Mouse (Mus musculus) left cerebral cortex, adult 2 months (tissue): ENCODE data around the gene Rnf41. TPM values are rescaled to one million over a fixed set of nuclear protein-coding genes. Genes with fewer than 3 reads are reported as not detected.
A peak's percentile ranks its signal among the peaks of the same experiment; 100 is the strongest.

Experiments
- DNase-seq, 2 experiments: peaks; one replicate each; pipeline ENCODE4 v3.0.0; 2021 to 2022; ENCODE audit warnings: low spot score in 2 of 2, mixed read lengths in 1 of 2; ENCODE audit errors: extremely low spot score in 1 of 2
- H3K27ac ChIP-seq: fragments of 200-600 bp; 2 replicates; pipeline ENCODE4 v1.8.1; 2022
- H3K4me3 ChIP-seq: fragments of 200-600 bp; 2 replicates; pipeline ENCODE4 v1.8.1; 2022
- CTCF ChIP-seq: fragments of 200-600 bp; IDR thresholded peaks from 2 replicates; pipeline ENCODE4 v1.8.1; 2022; ENCODE audit warnings: antibody characterized with exemption, mild to moderate bottlenecking, moderate library complexity
- intact Hi-C: fragments of 180-260 bp; cut with DNase I; formaldehyde crosslinking; loops from one replicate; pipeline ENCODE4 v1.15.1; 2025
- total RNA-seq, 2 experiments: library from RNA; stranded (reverse); gene quantifications; 2 replicates each; pipeline ENCODE4 v1.2.3; 2021

The Rnf41 gene
- total RNA-seq, 2 experiments from 2014 or later = 74.0 to 76.6 TPM

DNA sequence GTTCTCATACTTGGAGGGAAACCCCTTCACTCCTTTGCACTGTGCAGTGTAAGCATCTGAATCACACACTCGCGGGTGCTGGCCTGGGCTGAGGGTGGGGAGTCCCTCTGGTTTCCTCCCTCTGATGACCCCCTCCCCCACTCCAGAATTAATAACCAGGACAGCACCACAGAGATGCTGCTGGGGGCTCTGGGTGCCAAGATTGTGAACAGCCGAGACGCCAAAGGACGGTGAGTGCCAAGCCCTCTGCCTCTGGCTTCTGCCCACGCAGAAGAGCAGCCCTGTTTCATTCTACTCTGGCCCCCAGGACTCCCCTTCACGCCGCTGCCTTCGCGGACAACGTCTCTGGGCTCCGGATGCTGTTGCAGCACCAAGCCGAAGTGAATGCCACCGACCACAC, 22.5 kb upstream of the Rnf41 start:
- TF ChIP-seq CTCF = no peak
- intact Hi-C loops = no loop called here
- no peak for DNase-seq
- Histone ChIP-seq H3K4me3 (no peak overlapping the region), H3K27ac (no peak overlapping the region)

DNA sequence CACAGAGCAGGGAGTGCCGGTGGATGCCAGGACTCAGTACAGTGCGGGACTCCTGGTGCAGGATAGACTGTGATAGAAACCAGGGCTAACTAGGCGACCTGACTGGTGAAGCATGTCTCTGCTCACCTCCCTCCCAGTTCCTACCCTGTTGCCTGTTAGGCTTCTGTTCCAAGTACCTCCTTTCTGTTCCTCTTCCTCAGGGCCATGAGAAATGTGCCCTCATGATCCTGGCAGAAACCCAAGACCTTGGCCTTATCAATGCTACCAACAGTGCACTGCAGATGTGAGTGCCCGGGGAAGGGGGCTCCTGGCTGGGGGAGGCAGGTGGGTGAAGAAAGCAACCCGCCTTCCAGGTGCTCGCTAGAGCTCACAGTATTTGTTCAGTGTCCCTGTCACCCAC, 21.9 kb upstream of the Rnf41 start:
- H3K27ac ChIP-seq = no peak overlapping the region
- intact Hi-C loops = no loop called here
- no peak for TF ChIP-seq CTCF
- no peak for DNase-seq
- no peak overlapping the region for H3K4me3 ChIP-seq

DNA sequence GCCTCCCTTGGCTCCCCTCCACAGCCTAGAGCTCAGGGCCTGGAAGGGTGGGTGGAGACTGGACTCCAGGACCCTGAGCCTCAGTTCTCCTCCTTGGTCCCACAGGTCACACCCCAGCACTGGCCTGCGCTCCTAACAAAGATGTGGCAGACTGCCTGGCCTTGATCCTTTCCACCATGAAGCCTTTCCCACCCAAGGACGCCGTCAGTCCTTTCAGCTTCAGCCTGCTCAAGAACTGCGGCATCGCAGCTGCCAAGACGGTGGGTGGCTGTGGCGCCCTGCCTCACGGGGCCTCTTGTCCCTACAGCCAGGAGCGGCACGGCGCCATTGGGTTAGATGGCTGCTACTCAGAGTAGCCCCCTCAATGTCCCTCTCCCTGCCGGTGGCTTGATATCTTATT, 21.1 kb upstream of the Rnf41 start:
- no peak overlapping the region for H3K27ac ChIP-seq
- no peak overlapping the region for H3K4me3 ChIP-seq
- no peak for TF ChIP-seq CTCF
- intact Hi-C loops = no loop called here
- DNase-seq = no peak

DNA sequence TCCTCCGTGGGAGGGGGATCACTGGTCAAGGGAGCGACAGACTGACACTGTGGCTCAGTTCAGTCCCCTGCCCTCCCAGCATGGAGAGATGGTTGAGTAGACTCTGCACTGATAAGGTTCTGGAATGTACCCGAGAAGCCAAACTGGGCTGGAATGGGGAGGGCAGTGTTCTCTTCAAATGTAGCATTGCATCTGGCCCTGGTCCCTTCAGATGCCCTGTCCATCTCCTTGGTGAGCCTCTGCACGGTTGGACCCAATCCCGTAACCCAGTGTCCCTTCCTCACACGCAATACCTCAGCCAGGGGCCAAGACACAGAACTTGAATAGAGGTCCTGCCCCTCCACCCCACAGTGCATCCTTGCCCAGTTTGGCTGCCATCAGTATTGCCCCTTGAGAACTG, 19.6 kb upstream of the Rnf41 start:
- intact Hi-C loops = no loop called here
- Histone ChIP-seq H3K27ac (no peak overlapping the region), H3K4me3 (no peak overlapping the region)
- no peak for DNase-seq
- TF ChIP-seq CTCF = no peak

DNA sequence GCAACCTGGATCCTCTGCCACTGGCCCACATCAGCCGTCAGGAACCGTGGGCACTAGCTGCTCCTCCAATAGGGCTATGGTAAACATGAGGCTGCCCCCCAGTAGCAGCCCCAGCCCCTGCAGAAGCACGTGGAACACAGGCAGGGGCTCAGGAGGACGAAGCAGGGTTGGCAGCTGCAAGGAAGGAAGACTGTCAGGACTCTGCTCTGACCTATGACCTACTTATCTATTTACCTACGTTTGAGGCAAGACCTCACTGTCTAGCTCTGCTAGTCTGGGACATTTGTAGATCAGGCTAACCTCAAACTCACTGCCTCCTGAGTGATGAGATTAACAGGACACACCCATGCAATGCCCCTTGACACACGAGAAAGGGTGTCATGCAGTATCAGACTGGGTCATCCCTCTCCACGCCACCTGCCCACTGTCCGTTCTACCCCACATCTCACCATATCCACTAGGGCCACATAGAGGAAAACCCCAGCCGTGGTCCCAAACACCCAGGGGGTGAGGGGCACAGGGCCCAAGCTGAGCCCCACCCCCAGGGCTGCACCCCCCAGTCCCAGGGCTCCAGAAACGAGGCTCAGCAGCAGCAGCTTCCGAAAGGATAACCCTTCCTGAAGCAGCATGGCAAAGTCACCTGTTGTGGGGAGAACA, 15.3 kb upstream of the Rnf41 start:
- Histone ChIP-seq H3K4me3 (no peak overlapping the region), H3K27ac (no peak overlapping the region)
- intact Hi-C loops = no loop called here
- DNase-seq = no peak
- no peak for TF ChIP-seq CTCF

DNA sequence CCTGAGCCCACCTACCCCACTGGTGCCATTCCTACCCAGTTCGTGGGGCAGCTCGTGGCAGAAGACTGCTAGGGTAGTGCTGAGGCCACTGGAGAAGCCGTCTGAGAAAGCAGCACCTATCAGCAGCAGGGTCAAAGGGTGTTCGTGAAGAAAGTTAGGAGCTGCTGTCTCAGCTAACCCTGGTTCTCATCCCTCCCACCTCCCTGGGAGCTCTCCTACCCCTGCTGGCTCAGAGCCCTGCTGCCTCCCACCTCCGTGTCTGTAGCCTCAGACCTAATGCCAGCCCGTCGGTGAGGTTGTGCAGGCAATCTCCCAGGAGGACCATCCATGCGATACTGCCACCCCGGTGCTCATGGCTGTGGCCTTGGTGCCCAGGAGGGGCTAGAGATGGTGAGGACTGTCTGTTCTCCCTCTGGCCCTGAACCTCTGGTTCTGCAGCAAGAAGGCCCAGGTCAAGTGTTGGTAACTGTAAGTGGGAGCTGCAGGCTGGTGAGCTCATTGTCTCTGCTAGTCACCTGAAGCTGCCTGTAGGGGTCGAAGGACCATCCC, 14.7 kb upstream of the Rnf41 start:
- intact Hi-C loops = no loop called here
- no peak overlapping the region for H3K4me3 ChIP-seq
- no peak overlapping the region for H3K27ac ChIP-seq
- TF ChIP-seq CTCF = no peak
- no peak for DNase-seq

DNA sequence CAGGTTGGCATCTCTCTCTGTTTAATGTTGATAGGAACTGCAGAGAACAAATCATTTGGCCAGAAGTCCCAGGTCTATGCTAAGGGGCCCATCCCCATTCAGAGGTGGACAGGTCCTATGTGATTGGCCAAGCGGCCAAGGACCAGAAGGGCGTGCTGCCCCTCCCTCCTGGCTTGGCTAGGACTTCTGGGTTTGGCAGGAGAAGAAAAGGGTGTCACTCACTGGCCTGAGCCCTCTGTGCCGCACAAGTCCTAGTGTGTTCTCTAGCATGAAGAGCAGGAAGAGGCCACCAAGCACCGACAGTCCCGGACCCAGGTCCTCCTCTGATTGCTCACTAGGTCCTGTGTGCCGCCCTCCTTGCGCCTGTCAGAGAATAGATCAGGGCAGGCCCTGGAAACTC, 14.0 kb upstream of the Rnf41 start:
- intact Hi-C loops = no loop called here
- TF ChIP-seq CTCF = no peak
- H3K27ac ChIP-seq = no peak overlapping the region

DNA sequence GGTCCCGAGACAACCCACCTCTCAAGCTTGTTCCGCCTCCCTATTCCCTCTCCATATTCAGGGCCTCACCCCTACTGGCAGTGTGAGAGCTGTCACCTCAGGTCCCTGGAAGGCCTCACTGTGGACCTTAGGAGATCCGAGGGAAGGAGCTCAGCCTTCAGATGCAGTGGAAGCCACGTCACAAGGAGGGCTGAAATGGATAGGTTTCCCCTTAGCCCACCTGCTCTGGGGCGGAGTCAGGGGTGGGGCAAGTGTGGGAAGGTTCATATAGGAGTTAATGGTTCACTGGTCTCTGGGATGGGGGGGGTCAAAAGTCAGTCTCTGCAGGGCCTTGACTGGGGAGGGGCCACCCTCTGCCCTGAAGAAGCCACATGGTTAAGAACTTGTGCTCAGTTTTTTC, 11.1 kb upstream of the Rnf41 start:
- DNase-seq = no peak
- Histone ChIP-seq H3K4me3 (no peak overlapping the region), H3K27ac (no peak overlapping the region)
- TF ChIP-seq CTCF = no peak
- intact Hi-C loops = no loop called here

More for the DNA sequence above, 14.0 kb upstream of the Rnf41 start:
- no peak overlapping the region for H3K4me3 ChIP-seq
- no peak for DNase-seq

DNA sequence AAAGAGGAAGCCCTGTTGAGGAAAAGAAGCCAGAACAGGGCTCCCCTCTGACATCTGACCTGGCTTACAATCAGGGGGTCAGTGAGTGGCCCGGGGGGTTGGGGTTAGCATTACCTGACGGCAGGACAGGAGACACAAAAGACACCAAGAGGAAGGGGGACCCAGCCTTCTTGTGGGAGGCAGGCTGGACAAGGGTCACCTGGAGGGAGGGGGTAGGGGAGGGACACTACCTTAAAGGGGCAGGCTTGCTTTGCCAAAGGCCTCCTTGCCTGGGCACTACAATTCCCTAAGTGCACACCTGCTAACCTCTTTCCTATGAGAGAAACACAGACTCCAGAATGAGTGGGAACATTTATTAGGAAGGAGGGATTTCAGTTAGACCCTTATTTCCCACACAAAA, 10.4 kb upstream of the Rnf41 start, which contains the start of gene Slc39a5:
Slc39a5 (minus strand) TSS at position 174 of the 400 bp plus-strand sequence.
- DNase-seq = no peak
- no peak for TF ChIP-seq CTCF
- no peak within 1 kb of the TSS for H3K27ac ChIP-seq
- H3K4me3 ChIP-seq = no peak within 1 kb of the TSS
- intact Hi-C loops = no loop called here

DNA sequence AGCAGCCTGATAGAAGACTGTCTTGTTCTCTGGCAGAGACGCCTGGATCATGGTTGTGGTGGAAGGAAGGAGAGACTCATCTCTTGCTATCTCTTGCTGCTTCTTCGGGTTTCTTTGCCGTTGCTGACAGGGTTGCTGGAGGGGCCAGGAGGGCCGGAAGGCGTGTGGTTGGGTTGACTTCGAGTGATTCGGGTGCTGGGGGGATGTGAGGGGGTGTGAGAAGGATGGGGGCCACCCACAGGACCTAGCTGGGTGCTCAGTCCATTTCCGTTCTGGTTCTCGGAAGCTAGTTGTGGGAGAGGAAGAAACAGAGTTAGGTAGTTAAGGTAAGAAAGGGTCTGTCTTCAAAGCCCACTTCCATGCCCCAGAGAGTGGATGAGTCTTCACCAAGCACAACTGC, 9.8 kb upstream of the Rnf41 start:
- intact Hi-C loops = no loop called here
- H3K4me3 ChIP-seq = no peak overlapping the region
- no peak for DNase-seq
- no peak for TF ChIP-seq CTCF
- H3K27ac ChIP-seq = no peak overlapping the region

DNA sequence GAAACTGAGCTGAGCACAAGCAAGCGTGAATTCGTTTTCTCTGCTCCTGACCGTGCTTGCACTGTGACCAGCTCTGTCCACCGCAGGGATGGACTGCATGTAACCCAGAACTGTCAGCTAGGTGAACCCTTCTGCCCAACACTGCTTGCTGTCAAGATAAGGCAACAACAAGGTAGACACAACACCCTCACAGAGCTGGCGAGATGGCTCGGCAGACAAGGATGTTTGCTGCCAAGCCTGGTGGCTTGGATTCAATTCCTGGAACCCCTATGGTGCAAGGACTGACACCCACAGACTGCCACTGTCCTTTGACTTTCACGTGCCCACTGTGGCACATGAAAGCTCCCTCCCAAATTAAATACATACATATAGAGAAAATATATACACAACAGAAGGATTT, 7.5 kb upstream of the Rnf41 start:
- no peak for DNase-seq
- no peak overlapping the region for H3K27ac ChIP-seq
- no peak overlapping the region for H3K4me3 ChIP-seq
- no peak for TF ChIP-seq CTCF
- intact Hi-C loops = no loop called here

DNA sequence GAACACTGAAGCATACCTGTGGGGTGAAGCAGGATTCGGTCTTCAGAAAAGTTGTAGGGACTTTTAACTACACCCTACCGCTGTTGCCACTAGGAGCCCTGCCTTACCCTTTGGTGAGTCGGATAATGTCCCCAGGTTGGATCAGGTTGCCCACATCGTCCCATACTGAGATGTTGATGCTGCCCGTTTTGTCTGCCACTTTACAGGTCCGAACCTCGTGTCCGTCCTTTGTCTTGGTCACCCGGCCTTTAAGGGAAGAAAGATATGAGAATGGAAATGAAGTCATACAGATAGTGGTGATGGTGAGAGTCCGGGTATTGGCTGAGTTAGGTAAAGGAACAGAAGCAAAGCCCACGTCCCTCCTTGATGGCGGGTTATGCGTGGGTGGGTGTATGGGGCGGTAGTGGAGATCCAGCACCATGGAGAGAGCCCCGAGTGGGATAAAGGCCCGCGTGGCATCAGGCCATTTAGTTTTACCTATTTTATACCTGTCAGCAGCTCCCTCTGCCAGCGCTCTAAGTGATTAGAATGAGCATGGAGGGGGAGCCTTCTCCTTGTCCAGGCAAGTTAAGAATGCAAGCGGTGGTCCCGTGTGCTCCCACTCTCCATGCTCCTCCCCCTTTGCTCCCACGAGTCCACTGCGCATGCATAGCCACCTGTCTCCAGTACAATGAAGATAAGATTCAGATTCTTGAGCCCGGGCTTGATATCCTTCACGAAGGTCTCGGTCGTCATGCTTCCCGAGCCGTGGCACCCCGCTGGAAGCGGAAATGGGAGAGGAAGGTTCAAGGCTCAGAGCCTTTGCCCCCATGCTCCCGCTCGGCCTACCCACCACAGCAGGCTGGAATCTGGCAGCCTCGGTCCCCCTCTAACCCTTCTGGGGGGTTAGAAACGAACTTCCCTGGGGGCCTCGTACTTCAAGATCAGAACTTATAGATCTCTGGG, 2.6 kb upstream of the Rnf41 start:
- intact Hi-C loops = loop anchor here (1.0 to 2.0 kb wide), 3 partner anchors 30 to 50 kb away; partner anchors contain the start of genes Coq10a and Smarcc2
- H3K27ac ChIP-seq = peak overlapping the region; percentile 95
- peak overlapping the region; percentile 86 for H3K4me3 ChIP-seq
- no peak for TF ChIP-seq CTCF
- peak in 1 of 2 experiments; percentile 45 for DNase-seq
